Mouse (Mus musculus): ENCODE measurements around the gene Gm44790. TPM values are rescaled to one million over a fixed set of nuclear protein-coding genes. Genes with fewer than 3 reads are reported as not detected.

Gene Gm44790
- total RNA-seq, 1 experiment = 0.31 TPM

GRCm38 (mm10) chr6:86399995-86400394 is 26.5 kb upstream of the Gm44790 start:
- no peak overlapping the region for H3K4me3 ChIP-seq (ENCODE audit: insufficient read depth in 1 of 2, low read depth in 1 of 2, low read length in 2 of 2, poor library complexity in 1 of 2, severe bottlenecking in 1 of 2)
- peaks cover 5 to 6% of the 10 kb centered on the region in 2 experiments; a peak in 2 of 4 replicates for H3K4me1 ChIP-seq (ENCODE audit: control insufficient read depth in 2 of 2, insufficient read depth in 2 of 2, low read length in 2 of 2, poor library complexity in 1 of 2)
- no peak for DNase-seq (ENCODE audit: low read depth, low spot score)
- TF ChIP-seq ZC3H11A (IDR thresholded peaks at IDR 0.05; ENCODE audit: borderline replicate concordance, low read depth, low read length) (no peak), CHD2 (IDR thresholded peaks at IDR 0.05; ENCODE audit: low read depth, low read length) (no peak), ZNF384 (IDR thresholded peaks at IDR 0.05; ENCODE audit: low read depth, low read length) (no peak)
- no peak overlapping the region for H3K9ac ChIP-seq (ENCODE audit: insufficient read depth, low read depth, low read length, poor library complexity, severe bottlenecking)
- in situ Hi-C loops (cut with MboI; ENCODE audit: low sequenced_read_pairs in 2 of 2, unreplicated experiment in 2 of 2) = no loop called here
- H3K27ac ChIP-seq (ENCODE audit: insufficient read depth, low read depth, low read length, poor library complexity, severe bottlenecking) = no peak overlapping the region
- H3K36me3 ChIP-seq (ENCODE audit: control insufficient read depth, insufficient read depth, low read length, poor library complexity, severe bottlenecking) = no peaks in the 10 kb centered on the region
- H3K9me3 ChIP-seq (ENCODE audit: control insufficient read depth, insufficient read depth, low read depth, low read length) = no peaks in the 10 kb centered on the region

- TF ChIP-seq HCFC1 (IDR thresholded peaks at IDR 0.05; ENCODE audit: borderline replicate concordance, insufficient read depth, low read length) = 0 out of 2 replicates have a peak, but pooled peaks have one; percentile 39
- TF ChIP-seq CHD2 (IDR thresholded peaks at IDR 0.05; ENCODE audit: low read depth, low read length) = no peak
- TF ChIP-seq ZNF384 (IDR thresholded peaks at IDR 0.05; ENCODE audit: low read depth, low read length) = no peak
- no peak for TF ChIP-seq MAFK (IDR thresholded peaks at IDR 0.05; ENCODE audit: insufficient read depth, low read depth, low read length)
- TF ChIP-seq ZC3H11A (IDR thresholded peaks at IDR 0.05; ENCODE audit: borderline replicate concordance, low read depth, low read length) = peak; percentile 77; the same call in 1 of the 2 replicates
- in situ Hi-C loops (cut with MboI; ENCODE audit: low sequenced_read_pairs in 2 of 2, unreplicated experiment in 2 of 2) = no loop called here
Measured at GRCm38 (mm10) chr6:86400972-86401371, 25.5 kb upstream of the Gm44790 start.

GRCm38 (mm10) chr6:86402681-86403607 is 23.5 kb upstream of the Gm44790 start:
- TF ChIP-seq HCFC1 (IDR thresholded peaks at IDR 0.05; ENCODE audit: borderline replicate concordance, insufficient read depth, low read length) (no peak), CHD2 (IDR thresholded peaks at IDR 0.05; ENCODE audit: low read depth, low read length) (peak; percentile 96)
- Histone ChIP-seq H3K27ac (ENCODE audit: insufficient read depth, low read depth, low read length, poor library complexity, severe bottlenecking) (no peak overlapping the region), H3K36me3 (ENCODE audit: control insufficient read depth, insufficient read depth, low read length, poor library complexity, severe bottlenecking) (no peaks in the 10 kb centered on the region; the same call in 1 of the 2 replicates), H3K9me3 (ENCODE audit: control insufficient read depth, insufficient read depth, low read depth, low read length) (no peaks in the 10 kb centered on the region), H3K9ac (ENCODE audit: insufficient read depth, low read depth, low read length, poor library complexity, severe bottlenecking) (no peak overlapping the region), H3K4me1 (ENCODE audit: control insufficient read depth in 2 of 2, insufficient read depth in 2 of 2, low read length in 2 of 2, poor library complexity in 1 of 2) (no peaks in the 10 kb centered on the region), H3K4me3 (ENCODE audit: insufficient read depth in 1 of 2, low read depth in 1 of 2, low read length in 2 of 2, poor library complexity in 1 of 2, severe bottlenecking in 1 of 2) (peak overlapping the region in 1 of 2 experiments; percentile 80; a peak in 3 of 4 replicates)
- DNase-seq (ENCODE audit: low read depth, low spot score) = no peak
- in situ Hi-C loops (cut with MboI; ENCODE audit: low sequenced_read_pairs in 2 of 2, unreplicated experiment in 2 of 2) = no loop called here

More at GRCm38 (mm10) chr6:86400972-86401371, 25.5 kb upstream of the Gm44790 start:
- peak; percentile 72 for DNase-seq (ENCODE audit: low read depth, low spot score)
- Histone ChIP-seq H3K4me1 (ENCODE audit: control insufficient read depth in 2 of 2, insufficient read depth in 2 of 2, low read length in 2 of 2, poor library complexity in 1 of 2) (0 out of 4 replicates have a peak, but pooled peaks cover 0 to 2% of the 10 kb centered on the region in 2 experiments), H3K36me3 (ENCODE audit: control insufficient read depth, insufficient read depth, low read length, poor library complexity, severe bottlenecking) (no peaks in the 10 kb centered on the region), H3K4me3 (ENCODE audit: insufficient read depth in 1 of 2, low read depth in 1 of 2, low read length in 2 of 2, poor library complexity in 1 of 2, severe bottlenecking in 1 of 2) (peak overlapping the region in 1 of 2 experiments; percentile 12; a peak in 1 of 4 replicates), H3K9me3 (ENCODE audit: control insufficient read depth, insufficient read depth, low read depth, low read length) (no peaks in the 10 kb centered on the region), H3K9ac (ENCODE audit: insufficient read depth, low read depth, low read length, poor library complexity, severe bottlenecking) (no peak overlapping the region), H3K27ac (ENCODE audit: insufficient read depth, low read depth, low read length, poor library complexity, severe bottlenecking) (no peak overlapping the region)

GRCm38 (mm10) chr6:86403728-86404099 is 22.7 kb upstream of the Gm44790 start:
- Histone ChIP-seq H3K4me1 (ENCODE audit: control insufficient read depth in 2 of 2, insufficient read depth in 2 of 2, low read length in 2 of 2, poor library complexity in 1 of 2) (no peaks in the 10 kb centered on the region), H3K9ac (ENCODE audit: insufficient read depth, low read depth, low read length, poor library complexity, severe bottlenecking) (no peak overlapping the region), H3K36me3 (ENCODE audit: control insufficient read depth, insufficient read depth, low read length, poor library complexity, severe bottlenecking) (no peaks in the 10 kb centered on the region; the same call in 1 of the 2 replicates), H3K27ac (ENCODE audit: insufficient read depth, low read depth, low read length, poor library complexity, severe bottlenecking) (no peak overlapping the region), H3K9me3 (ENCODE audit: control insufficient read depth, insufficient read depth, low read depth, low read length) (no peaks in the 10 kb centered on the region), H3K4me3 (ENCODE audit: insufficient read depth in 1 of 2, low read depth in 1 of 2, low read length in 2 of 2, poor library complexity in 1 of 2, severe bottlenecking in 1 of 2) (peak overlapping the region; percentile 19 to 80; a peak in 2 of 4 replicates)
- in situ Hi-C loops (cut with MboI; ENCODE audit: low sequenced_read_pairs in 2 of 2, unreplicated experiment in 2 of 2) = no loop called here
- TF ChIP-seq MAFK (IDR thresholded peaks at IDR 0.05; ENCODE audit: insufficient read depth, low read depth, low read length) (peak; percentile 89), CHD2 (IDR thresholded peaks at IDR 0.05; ENCODE audit: low read depth, low read length) (no peak)
- peak; percentile 65 for DNase-seq (ENCODE audit: low read depth, low spot score)

All from ES-E14 (cell line).